Mouse (Mus musculus) T-cell, adult 2 months (primary cell): ENCODE results near the gene Ptprs.

Source experiments
- DNase-seq: peaks from one replicate; pipeline ENCODE4 v3.0.0; 2022; ENCODE audit warnings: low spot score

Gene Ptprs

DNA sequence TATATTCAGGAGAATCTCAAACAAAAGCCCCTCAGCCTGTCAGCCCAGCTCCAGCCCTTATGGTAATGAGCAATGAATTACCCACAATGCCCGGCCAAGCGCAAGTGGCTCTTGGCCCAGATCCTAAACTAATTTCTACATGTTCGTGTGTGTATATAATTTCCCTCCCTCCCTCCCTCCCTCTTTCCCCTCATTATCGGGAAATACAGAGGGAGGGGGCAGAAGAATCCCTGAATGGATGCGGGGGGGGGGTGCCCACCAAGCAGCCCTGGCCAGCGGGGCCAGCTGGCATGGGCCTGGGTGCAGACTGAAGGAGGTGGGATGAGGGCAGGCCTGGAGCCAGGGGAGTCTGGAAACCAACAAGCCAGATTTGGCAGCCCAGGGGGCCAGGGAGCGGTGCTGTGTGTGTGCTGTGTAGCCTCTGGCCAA, 8.8 kb downstream of the Ptprs start:
- DNase-seq = no peak

DNA sequence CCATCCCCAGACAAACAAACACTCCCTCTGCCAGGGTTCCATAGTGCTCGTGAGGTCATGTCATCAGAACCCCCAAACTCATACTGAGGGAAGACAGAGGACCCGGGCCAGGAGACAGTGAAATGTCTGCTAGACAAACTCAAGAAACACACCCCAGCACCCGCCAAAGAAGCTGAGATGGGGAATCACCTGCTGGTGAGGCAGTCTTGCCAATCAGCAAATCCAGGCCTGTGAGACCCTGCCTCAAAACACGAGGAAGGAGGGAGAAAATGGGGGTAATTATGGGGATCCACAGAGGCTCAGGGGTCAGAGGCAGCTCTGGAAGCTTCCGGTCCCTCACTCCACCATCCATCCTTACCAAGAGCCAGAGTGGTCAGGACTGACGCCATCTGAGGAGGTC, 9.5 kb downstream of the Ptprs start:
- DNase-seq = no peak

DNA sequence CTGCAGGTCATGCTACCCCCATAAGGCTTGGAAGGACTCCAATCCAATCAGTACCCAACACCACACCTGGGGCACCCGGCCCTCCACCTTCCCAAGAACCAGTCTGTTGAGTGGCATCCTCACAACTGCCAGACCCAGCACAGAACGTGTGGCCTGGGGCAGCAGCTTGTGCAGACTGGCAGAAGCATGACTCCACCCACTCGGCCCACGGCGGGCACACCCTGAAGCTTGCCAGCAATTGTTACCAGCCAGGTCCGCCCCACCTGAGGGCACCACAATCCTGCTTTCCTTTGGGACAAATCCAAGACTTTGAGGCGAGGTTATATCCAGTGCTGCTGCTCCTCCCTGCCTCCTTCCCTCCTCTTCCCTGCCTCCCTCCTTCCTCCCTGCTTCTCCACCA, 11.5 kb downstream of the Ptprs start:
- no peak for DNase-seq

DNA sequence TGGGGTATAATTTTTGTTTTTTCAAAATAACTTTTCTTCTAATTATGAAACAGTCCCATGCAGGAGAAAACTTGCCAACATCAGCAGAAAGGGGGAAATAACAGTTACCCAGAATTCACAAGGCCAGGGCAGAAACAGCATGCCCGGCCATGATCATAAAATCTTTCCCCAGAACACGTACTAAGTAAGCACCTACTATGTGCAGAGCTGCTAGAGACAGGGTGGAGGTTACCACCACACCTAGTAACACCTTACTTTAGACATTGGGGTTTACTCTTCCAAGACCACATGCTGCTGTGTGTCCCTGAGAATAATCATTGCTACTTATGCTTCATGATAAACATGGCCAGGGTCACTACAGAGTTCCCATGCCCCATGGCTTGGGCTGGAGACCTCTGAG, 11.9 kb downstream of the Ptprs start:
- no peak for DNase-seq

DNA sequence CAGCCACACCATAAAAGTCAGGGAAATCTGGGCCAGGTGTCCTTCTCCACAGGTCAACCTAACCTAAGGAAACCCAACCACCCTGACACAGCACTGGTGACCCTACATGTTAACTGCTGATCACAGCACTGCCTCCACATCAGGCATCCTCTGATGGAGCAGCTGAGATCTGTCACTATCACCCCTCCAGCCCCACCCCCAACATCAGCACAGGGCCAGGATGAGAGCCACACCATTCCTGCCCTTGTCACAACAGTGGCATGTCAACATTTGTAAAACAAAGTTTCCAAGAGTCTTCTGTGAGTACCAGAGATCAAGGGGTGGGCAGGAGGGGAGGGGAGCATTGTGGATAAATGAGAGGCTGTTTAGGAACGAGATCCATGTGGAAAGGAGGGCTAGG, 12.8 kb downstream of the Ptprs start:
- DNase-seq = no peak

DNA sequence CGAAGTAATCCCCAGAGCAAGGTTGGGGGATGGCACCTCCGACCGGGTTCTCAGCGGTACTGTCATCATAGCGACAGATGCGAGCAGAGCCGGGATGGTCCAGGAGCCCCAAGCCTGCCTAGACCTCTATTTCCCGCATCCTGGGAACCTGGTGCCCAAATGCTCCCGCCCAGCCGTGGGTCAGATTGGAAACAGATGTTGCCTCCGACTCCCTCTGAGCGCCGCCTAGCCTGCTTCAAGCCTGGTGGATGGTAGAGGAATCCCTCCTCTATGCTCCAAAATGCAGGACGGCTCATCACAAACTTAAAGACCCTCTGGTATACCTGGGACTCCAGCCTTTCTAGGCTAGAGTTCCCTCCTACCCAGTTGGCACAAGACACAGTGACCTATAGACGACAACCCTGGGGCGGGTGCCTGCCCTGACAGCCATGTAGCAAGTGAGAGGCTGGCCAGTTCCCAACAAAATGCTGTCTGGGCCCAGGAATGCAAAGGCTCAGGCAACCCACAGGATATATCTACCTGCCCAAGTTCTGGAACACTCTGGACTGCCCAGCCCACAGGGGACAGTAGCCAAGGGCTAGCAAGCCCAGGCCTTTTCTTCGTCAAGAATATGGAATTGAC, 13.3 kb downstream of the Ptprs start:
- DNase-seq = no peak

DNA sequence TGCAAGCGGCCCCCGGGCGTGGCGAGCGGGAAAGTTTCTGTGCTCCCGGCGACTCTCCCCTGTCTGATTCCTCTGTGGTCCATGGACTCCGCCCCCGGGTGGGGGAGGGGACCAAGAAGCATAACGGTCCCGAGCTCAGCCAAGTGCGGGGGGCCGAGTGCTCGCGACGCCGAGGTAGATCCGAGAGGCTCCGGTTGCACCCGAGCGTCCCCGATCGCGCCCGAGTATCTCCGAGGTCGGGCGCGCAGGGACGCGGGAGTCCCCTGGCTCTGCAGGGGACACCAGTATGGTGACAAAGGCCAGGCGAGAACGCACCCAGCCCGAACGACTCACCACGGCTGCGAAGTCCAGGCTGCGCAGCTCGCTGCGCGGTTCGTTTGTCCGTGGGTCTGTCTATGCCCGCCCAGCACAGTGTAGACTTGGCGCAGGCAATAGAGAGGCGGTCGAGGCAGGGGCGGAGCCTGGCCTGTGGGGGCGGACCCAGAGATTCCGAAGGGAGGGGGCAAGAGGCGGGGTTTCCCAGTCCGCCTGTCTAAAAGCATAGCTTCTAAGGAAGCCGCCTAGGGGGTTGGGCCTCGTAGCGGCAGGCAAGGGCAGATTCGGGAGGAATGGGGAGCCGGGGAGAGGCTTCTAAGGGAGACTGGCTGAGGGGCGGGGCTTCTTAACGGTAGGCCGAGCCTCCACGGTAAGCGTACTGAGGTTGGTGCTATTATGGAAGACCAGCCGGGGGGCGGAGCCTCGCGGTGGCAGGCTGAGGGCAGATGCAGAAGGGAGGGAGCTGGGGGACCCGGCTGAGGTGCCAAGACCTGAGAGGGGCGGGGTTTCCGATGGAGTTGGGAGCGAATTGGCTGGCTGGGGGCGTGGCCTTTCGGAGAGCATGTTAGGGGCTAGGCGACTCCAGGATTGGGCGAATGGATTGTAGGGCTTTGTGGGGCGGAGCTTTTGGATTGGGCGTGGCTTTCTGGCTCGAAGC, 14.2 kb downstream of the Ptprs start:
- DNase-seq = peak; percentile 94

DNA sequence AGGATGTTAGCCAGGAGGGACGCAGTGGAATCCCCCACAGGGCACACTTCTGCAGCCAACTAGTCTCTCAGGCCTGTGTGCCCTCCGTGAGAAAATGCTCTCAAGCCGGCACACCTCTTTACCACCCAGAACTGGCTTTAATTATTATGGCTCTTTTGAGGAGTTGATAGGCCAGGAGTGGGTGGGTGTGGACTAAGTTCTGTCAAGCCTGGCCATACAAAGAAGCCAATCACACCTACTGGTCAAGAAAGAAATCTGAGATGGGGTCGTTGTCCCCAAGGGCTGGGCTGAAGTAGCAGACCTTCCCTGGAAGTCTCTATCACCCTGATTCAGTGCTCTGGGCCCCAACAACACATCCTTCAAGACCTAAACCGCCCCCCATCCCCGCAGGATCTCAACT, 15.4 kb downstream of the Ptprs start:
- no peak for DNase-seq

DNA sequence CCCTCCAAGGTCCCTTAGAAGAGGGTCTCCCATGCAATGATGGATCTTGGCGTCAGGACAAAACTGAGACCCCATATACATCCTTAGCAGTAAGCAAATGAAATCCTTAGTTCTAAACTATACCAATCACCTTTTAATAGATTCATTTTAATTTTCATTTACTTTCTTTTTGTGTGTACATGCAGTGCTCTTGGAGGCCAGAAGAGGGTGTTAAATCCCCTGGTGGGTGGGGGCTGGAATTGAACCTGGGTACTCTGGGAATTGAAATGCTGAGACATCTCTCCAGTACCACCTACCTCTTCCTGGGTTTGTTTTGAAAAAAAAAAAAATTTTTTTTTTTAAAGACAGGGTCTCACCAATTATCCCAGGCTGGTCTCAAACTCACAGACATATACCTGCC, 18.8 kb downstream of the Ptprs start:
- no peak for DNase-seq

DNA sequence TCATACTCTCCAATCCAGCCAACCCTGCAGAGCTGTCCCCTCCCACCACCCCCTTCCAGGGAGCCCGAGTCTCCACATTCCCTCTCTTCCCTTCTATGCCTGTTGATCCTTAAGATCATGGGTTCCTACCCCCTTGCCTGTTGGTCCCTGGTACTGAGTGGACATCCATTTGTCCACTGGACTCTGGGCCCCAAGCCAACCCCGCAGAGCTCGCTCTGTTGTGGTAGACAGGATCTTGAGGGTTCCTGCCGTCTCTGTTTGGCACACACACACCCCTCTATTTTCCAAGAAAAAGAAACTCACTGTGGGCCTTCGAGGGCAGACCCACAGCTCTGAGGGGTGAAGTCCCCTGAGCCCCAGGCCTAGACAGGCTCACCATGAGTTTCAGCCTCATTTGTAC, 19.9 kb downstream of the Ptprs start:
- DNase-seq = no peak

DNA sequence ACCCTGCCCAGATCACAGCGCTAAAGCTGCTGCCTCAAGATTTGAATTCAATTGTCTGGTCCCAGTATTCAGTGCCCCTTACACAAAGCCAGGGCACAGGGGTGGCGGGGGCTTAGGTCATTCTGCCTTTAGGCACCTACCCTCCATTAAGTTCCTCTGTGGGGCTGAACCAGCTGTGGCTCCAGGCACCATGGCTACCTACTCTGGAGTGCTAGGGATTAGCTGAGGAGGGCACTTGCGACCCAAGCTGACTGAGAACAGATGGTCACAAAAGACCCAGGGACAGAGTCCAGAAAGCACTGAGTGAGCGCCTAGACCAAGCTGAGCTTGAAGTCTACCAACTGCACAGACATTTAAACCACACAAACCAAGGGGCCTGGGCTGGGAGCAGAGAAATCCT, 22.6 kb downstream of the Ptprs start:
- DNase-seq = no peak

DNA sequence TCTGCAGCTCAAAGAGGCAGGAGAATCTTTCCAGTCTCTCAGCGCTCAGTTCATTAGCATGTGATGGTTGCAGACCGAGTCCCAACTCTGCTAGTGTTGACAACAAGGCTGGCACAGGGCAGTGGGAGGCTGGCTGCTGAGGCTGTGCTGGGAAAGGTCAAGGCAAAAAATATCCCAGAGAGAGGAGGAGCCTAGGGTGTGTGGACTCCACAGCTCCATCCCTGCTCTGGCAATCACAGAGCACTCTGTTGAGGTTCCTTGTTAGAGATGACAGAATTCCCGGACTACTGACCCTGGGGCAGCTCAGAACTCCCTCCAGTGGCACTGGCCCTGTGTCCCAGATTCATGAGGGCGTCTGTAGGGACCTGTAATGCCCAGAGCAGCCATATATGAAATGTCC, 23.0 kb downstream of the Ptprs start:
- no peak for DNase-seq

DNA sequence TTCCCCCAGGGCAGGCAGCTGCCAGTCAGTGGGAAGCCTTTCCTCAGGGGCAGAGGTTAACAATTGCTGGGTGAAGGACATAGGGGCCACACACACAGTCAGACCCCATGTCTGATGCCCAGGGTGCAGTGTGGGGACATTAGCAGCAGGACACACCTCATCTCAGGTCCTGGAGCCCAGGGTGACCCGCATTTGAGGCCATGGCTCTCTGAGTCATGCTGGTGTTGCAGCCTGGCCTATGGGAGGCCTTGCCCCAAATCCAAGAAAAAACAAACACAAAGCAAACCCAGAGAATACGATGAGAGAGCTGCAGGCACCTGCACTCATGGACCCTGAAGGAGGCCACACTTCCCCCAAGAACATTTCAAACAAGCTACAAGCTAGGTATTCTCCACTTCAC, 28.6 kb downstream of the Ptprs start:
- no peak for DNase-seq

DNA sequence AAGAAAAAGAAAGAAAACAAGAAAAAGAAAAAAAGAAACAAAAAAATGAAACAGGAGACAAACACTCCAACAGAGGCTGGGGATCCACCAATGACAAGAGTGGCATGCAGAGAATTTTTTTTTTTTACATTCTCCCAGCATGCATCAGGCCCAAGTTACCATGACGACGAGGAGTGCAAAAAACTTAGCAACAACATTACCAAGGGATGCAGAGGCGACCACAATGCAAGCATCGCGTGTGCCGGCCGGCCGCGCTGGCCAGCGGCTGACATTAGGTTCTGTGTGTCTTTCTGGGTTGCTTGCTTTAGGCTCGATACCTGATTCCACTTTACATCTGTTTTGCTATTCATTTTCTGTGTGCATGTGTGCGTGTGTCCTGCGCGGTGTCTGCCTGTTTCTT, 30.9 kb downstream of the Ptprs start:
- peak; percentile 54 for DNase-seq

DNA sequence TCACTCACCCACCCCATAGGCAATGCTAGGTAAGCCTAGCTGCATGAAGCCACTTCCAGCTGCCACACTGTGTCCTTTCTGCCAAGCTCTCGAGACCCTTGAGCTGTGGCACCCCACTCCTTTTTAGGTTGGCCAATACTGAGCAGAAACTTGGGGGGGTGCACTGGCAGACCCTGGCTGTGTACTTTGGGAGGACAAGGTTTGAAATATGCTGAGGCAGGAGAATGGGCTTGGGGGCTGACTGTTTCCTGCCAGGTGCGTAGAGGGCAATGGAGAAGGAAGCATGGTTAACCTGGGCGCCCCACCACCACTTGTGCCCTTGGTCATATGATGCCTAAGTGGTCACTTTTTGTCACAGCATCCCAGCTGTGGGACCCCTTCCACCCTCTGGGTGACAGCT, 31.5 kb downstream of the Ptprs start:
- DNase-seq = no peak

DNA sequence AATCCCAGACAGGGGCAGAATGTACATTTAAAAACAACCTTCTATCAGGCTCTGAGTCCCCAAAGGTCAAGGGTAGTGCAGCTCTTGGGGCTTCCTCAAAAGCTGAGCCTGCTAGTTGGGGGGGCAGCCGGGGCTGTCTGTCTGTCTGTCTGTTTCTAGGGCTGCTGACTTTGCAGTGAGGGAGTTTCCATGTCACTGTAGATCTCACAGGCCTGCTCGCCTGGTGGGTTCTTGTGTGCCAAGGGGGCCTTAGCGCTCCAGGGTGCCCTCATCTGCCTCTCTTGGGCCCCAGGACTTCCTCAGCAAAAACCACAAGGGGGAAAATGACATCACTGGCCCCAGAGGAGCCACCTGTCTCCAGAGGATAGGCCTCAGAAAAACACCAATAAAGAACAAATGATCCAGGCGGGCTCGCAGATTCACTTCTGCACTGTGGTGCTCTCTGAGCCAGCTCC, 32.9 kb downstream of the Ptprs start:
- peak; percentile 64 for DNase-seq

DNA sequence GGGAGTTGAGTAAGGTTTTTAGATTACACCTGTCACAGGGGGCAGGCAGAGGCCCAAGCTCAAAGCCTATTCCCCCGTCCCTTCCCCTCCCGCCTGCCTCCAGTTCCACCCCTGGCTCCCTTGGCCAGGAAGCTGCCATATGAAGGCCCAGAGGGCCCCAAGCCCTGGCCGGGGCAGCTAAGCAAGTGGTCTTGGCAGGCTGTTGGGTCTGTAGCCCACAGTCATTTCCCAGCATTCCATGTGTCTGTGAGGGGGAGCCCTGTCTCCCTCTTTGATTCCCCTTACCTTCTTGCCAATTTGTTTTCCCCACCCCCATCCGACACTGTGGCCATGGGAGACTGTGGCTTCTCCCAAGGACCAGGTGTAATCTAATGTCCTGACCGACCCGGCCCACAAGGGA, 34.0 kb downstream of the Ptprs start:
- no peak for DNase-seq

DNA sequence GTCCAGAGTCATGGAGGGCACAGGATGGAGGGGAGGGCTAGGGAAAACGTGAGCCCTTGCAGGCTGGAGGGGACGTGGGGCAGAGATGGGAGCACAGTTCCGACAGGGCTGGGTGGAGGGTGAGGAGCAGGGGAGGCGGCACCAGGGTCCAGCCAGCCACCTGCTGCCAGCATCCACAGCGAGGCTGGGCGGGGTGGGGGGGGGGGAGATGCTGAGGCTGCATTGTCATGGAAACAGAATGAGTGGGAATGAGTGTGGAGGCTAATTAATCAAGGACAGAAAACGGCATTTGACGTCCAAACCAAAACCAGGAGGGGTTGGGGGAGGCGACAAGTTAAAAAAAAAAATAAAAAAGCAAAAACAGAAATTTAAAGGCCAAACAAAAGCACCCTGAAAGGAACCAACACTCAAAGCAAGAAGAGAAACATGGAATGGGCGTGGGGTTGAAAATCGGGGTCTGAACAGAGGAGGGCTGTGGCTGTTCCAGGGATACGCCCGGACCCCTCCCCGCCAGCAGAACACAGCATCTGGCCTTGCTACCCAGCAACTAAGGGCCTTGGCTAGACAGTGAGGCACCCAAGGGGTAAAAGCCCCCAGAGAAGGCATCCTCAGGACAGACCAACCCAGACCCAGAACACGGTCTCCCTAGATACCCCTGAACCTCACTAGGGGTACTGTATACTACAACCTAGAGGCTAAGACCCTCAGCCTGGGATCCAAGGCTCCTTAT, 36.4 kb downstream of the Ptprs start:
- no peak for DNase-seq

DNA sequence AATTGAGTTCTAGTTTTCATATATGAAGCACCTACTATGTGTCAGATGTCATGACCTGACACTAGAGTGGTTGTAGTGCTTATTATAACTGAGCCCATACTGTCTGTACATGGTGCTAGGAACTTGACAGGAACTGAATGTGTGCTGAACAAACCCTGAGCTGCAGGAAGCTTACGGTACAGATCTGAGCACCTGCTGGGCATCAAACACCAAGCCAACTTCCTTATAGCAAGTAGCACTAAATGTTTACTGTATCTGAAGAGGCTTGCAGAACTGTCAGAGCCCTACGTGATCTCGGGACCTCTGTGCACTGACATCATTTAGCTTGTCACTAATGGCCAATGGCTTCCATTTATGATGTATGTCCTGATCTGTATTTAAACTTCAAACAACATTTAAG, 44.7 kb downstream of the Ptprs start:
- no peak for DNase-seq

DNA sequence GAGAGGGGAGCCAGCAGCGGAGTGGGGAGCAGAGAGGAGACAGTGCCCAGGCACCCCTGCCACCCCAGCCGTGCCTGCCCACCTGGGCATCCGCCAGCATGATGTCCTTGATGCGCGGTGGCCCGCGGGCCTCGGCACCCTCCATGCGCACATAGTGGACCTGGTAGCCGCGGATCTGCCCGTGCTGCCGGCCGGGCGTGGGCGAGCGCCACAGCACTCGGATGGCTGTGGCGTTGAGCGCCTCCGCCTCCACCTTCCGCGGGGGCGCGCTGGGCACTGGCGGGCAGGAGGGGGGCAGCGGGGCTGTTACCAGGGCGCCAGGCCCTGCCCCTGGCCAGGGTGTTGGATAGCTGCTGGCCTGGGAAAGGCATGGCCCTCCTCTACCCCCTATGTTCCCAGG, 48.4 kb downstream of the Ptprs start:
- DNase-seq = no peak

DNA sequence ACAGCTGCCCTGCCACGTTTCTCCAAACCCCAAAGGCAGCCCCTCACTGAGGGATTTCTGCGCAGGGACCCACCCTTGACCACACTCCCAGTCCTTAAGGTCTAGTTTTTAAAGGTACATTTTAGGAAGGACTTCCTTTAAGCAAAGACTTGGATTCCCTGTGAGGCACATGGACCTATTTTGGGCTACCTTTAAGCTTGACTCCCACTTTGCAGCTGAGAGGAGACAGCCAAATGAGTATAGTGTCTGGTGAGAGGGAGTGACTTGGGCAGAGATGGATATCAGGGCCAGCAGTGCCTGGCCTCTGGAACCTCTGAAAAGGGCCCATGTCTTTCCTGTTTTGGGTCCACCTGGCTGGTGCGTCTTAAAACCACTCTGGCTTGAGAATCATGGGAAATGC, 50.3 kb downstream of the Ptprs start:
- no peak for DNase-seq

DNA sequence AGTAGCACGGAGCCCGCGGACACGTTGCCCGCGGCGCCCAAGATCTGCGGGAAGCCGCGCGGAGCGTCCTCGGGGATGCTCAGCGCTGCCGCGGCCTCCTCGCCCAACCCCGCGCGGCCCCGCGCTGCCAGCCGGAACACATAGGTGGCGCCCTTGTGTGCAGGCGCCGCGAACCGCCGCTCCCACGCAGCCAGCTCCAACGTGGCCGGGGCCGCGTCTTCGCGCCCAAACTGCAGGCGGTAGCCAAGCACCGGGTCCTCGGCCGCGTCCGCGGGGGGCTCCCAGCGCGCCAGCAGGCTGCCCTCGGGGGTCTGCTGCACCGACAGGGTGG, 50.7 kb downstream of the Ptprs start:
- DNase-seq = peak; percentile 83
